ENCODE assay signal across 19 mouse cellular contexts in genomic region chr3:135698466-135698975, GRCm38 (mm10). TPM values are rescaled to one million over a fixed set of nuclear protein-coding genes. Genes with fewer than 3 reads are reported as not detected.
DNase-seq lines count a peak whose midpoint lies in the region; TF ChIP-seq lines count a peak whose summit lies in the region.
"Had no signal": no experiment of that assay in that cellular context is flagged by ENCODE, and none has a peak within 500 bp of the region (broad histone marks: within the 10 kb centered on the region; RNA-seq: fewer than 3 reads in every experiment).

No protein-coding gene starts in this region.

- H3K36me3 ChIP-seq in liver, adult 2 months (ENCODE audit: control insufficient read depth, insufficient read depth, low read length), result no peaks in the 10 kb centered on the region
- H3K36me3 ChIP-seq: forebrain, embryonic 10.5 days; heart, embryonic 13.5 days; hindbrain, embryonic 13.5 days; liver, embryonic 15.5 days; neural tube, embryonic 13.5 days had no signal

- no peaks in the 10 kb centered on the region for H3K27me3 ChIP-seq in liver, adult 2 months (ENCODE audit: control insufficient read depth, insufficient read depth, low read length)
- H3K27me3 ChIP-seq: heart, embryonic 13.5 days; hindbrain, embryonic 13.5 days; neural tube, embryonic 13.5 days; Patski had no signal

- TF ChIP-seq CTCF in liver, adult 2 months (IDR thresholded peaks at IDR 0.05; ENCODE audit: low read depth, low read length), result no peak

- H3K9ac ChIP-seq in liver, adult 2 months (ENCODE audit: low read depth, low read length), result no peak overlapping the region
- H3K9ac ChIP-seq: heart, embryonic 13.5 days; hindbrain, embryonic 13.5 days; liver, embryonic 15.5 days; neural tube, embryonic 13.5 days had no signal

- TF ChIP-seq POLR2A in liver, adult 2 months (IDR thresholded peaks at IDR 0.05; ENCODE audit: extremely low read depth, insufficient read depth, low read length), result no peak

- no peak overlapping the region for H3K4me3 ChIP-seq in liver, adult 2 months (ENCODE audit: insufficient read depth, low read depth, low read length)
- H3K4me3 ChIP-seq: forebrain, embryonic 10.5 days; heart, embryonic 13.5 days; hindbrain, embryonic 13.5 days; liver, embryonic 15.5 days; neural tube, embryonic 13.5 days had no signal

- 39% methylated on average over 12 of the region's 12 CpGs for WGBS in liver, adult 2 months

- peak; percentile 36 for DNase-seq in liver, adult 2 months (ENCODE audit: extremely low read depth, low read depth, low spot score)
- no peak for DNase-seq in liver
- DNase-seq in R1 (ENCODE audit: low read depth, low spot score), result peak; percentile 27
- peak; percentile 68 for DNase-seq in fat pad, adult 2 months (ENCODE audit: extremely low read depth, low read depth, low spot score)
- DNase-seq in kidney, postnatal 36 days, result peak; percentile 76 to 89
- no peak for DNase-seq in cerebellum, adult 11 months
- no peak for DNase-seq in cerebellum, adult 11-12 months
- no peak for DNase-seq in embryo, embryonic 9.5 days (ENCODE audit: extremely low spot score)
- DNase-seq: cerebellum, adult 9-10 months; left cerebral cortex, postnatal 4 days; lung, postnatal 10 days; right cerebral cortex, postnatal 4 days; thymus, postnatal 25 days had no signal

- no peak overlapping the region for H3K27ac ChIP-seq in liver, adult 2 months (replicated peaks; ENCODE audit: insufficient read depth, low read depth, low read length)
- H3K27ac ChIP-seq: forebrain, embryonic 10.5 days; heart, embryonic 13.5 days; hindbrain, embryonic 13.5 days; liver, embryonic 15.5 days; neural tube, embryonic 13.5 days had no signal

- no peaks in the 10 kb centered on the region for H3K4me1 ChIP-seq in liver, adult 2 months (ENCODE audit: control insufficient read depth, insufficient read depth, low read length)
- H3K4me1 ChIP-seq: hindbrain, embryonic 13.5 days; neural tube, embryonic 13.5 days had no signal

- no peaks in the 10 kb centered on the region for H3K79me2 ChIP-seq in liver, adult 2 months (ENCODE audit: control insufficient read depth, insufficient read depth, low read length)

RNA-seq across cellular contexts. Expression of gene Nfkb1, which starts 7.2 kb away (rescaled TPM):
- total RNA-seq in liver, adult 2 months (2014; rRNA removed), result 19.5 and 24.8 TPM in 2 replicates
- 21.2 and 24.5 TPM in 2 replicates for polyA plus RNA-seq in liver, adult 2 months (2012; rRNA removed)

Comparison
In these comparisons a context has a peak if more than half of its experiments do, and no peak if none do; other contexts are left out.
1. DNase-seq: peak in liver, adult 2 months (single experiment), R1 (single experiment), fat pad, adult 2 months (single experiment) and kidney, postnatal 36 days (2 of 2); none in liver (single experiment), cerebellum, adult 11 months (single experiment), cerebellum, adult 11-12 months (single experiment) and embryo, embryonic 9.5 days (single experiment).